ENCODE assay signal across 8 mouse cellular contexts in the genomic region with DNA sequence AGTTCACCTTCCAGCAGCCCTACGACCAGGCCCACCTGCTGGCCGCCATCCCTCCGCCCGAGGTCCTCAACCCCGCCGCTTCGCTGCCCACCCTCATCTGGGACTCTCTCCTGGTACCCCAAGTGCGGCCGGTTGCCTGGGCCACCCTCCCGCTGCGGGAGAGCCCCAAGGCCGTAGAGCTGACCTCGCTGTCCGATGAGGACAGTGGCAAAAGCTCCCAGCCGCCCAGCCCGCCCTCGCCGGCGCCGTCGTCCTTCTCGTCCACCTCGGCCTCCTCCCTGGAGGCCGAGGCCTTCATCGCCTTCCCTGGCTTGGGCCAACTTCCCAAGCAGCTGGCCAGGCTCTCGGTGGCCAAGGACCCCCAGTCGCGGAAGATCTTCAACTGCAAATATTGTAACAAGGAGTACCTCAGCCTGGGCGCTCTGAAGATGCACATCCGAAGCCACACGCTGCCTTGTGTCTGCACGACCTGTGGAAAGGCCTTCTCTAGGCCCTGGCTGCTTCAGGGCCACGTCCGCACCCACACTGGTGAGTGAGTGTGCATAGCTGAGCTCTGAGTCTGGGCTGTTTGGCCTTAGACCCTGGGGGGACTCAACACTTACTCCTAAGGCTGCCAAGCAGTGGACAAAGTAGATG. TPM values are rescaled to one million over a fixed set of nuclear protein-coding genes. Genes with fewer than 3 reads are reported as not detected.
DNase-seq lines count a peak whose midpoint lies in the region; ATAC-seq and TF ChIP-seq lines count a peak whose summit lies in the region.

No protein-coding gene starts in this region.

- no peaks in the 10 kb centered on the region for H3K9me3 ChIP-seq in ES-Bruce4 (replicated peaks; ENCODE audit: control insufficient read depth, insufficient read depth, low read length, poor library complexity, severe bottlenecking)
- no peaks in the 10 kb centered on the region for H3K9me3 ChIP-seq in forebrain, embryonic 14.5 days (replicated peaks; ENCODE audit: control insufficient read depth, low read length)
- no peaks in the 10 kb centered on the region for H3K9me3 ChIP-seq in limb, embryonic 12.5 days

- peaks cover 12% of the 10 kb centered on the region for H3K4me1 ChIP-seq in ES-Bruce4 (ENCODE audit: control insufficient read depth, insufficient read depth, low read length)
- H3K4me1 ChIP-seq in forebrain, embryonic 14.5 days (ENCODE audit: control insufficient read depth, insufficient read depth, low read length) = no peaks in the 10 kb centered on the region; the same call in 1 of the 2 replicates
- H3K4me1 ChIP-seq in limb, embryonic 12.5 days (replicated peaks) = peaks cover 62% of the 10 kb centered on the region
- peaks cover 26% of the 10 kb centered on the region for H3K4me1 ChIP-seq in olfactory bulb, adult 2 months (ENCODE audit: control insufficient read depth, insufficient read depth, low read length)

- peaks cover 2% of the 10 kb centered on the region; the same call in 1 of the 2 replicates for H3K27me3 ChIP-seq in ES-Bruce4 (ENCODE audit: control insufficient read depth, insufficient read depth, low read length, poor library complexity, severe bottlenecking)
- peaks cover 32% of the 10 kb centered on the region for H3K27me3 ChIP-seq in forebrain, embryonic 14.5 days (replicated peaks; ENCODE audit: control insufficient read depth, insufficient read depth, low read length)
- H3K27me3 ChIP-seq in limb, embryonic 12.5 days = peaks cover 32% of the 10 kb centered on the region

- no peak for TF ChIP-seq POLR2A in ES-Bruce4 (IDR thresholded peaks at IDR 0.05; ENCODE audit: insufficient read depth, low read length)
- no peak for TF ChIP-seq POLR2A in olfactory bulb, adult 2 months (IDR thresholded peaks at IDR 0.05; ENCODE audit: insufficient read depth, low read depth, low read length)

- no peak for ATAC-seq in forebrain, embryonic 14.5 days
- ATAC-seq in limb, embryonic 12.5 days (ENCODE audit: insufficient number of reproducible peaks, insufficient read depth, low FRiP score, low TSS enrichment, low read depth) = no peak

- TF ChIP-seq CTCF in ES-Bruce4 (IDR thresholded peaks at IDR 0.05; ENCODE audit: low read depth, low read length) = no peak
- TF ChIP-seq CTCF in olfactory bulb, adult 2 months (IDR thresholded peaks at IDR 0.05; ENCODE audit: insufficient read depth, low read depth, low read length) = no peak

- H3K4me3 ChIP-seq in ES-Bruce4 (ENCODE audit: low read depth, low read length) = 0 out of 2 replicates have a peak overlapping the region, but pooled peaks have one; percentile 3
- H3K4me3 ChIP-seq in forebrain, embryonic 14.5 days (ENCODE audit: low read depth, low read length) = peak overlapping the region; percentile 38
- H3K4me3 ChIP-seq in limb, embryonic 12.5 days (replicated peaks) = peak overlapping the region; percentile 80
- peak overlapping the region; percentile 14; the same call in 1 of the 2 replicates for H3K4me3 ChIP-seq in olfactory bulb, adult 2 months (ENCODE audit: insufficient read depth, low read depth, low read length)

- DNase-seq in heart, adult 11 months = peak; percentile 95
- DNase-seq in heart, adult 9 months (ENCODE audit: low spot score in 2 of 2) = no peak
- DNase-seq in forebrain, embryonic 14.5 days (ENCODE audit: low spot score) = no peak
- DNase-seq in left cerebral cortex, adult 9 months (ENCODE audit: low spot score in 2 of 2) = no peak
- no peak for DNase-seq in urinary bladder, postnatal 10 days (ENCODE audit: low spot score)

- no peaks in the 10 kb centered on the region for H3K36me3 ChIP-seq in ES-Bruce4 (ENCODE audit: control insufficient read depth, insufficient read depth, low read length, poor library complexity, severe bottlenecking)
- H3K36me3 ChIP-seq in forebrain, embryonic 14.5 days (ENCODE audit: control insufficient read depth, insufficient read depth, low read length) = no peaks in the 10 kb centered on the region
- H3K36me3 ChIP-seq in limb, embryonic 12.5 days = peaks cover 33% of the 10 kb centered on the region

- no peak for TF ChIP-seq EP300 in ES-Bruce4 (IDR thresholded peaks at IDR 0.05; ENCODE audit: insufficient read depth, low read depth, low read length)

- peak overlapping the region; percentile 19; the same call in 1 of the 2 replicates for H3K9ac ChIP-seq in ES-Bruce4 (ENCODE audit: low read depth, poor library complexity, severe bottlenecking)
- H3K9ac ChIP-seq in forebrain, embryonic 14.5 days (ENCODE audit: low read length) = peak overlapping the region; percentile 50
- H3K9ac ChIP-seq in limb, embryonic 12.5 days (replicated peaks) = peak overlapping the region; percentile 88

- 27% methylated on average over 33 of the region's 34 CpGs for WGBS in forebrain, embryonic 14.5 days
- 5% methylated on average over 34 of the region's 34 CpGs for WGBS in limb, embryonic 12.5 days
- WGBS in olfactory bulb, adult 2 months = 71% methylated on average over 34 of the region's 34 CpGs

- H3K4me2 ChIP-seq in forebrain, embryonic 14.5 days (ENCODE audit: low read length) = peak overlapping the region; percentile 83
- peak overlapping the region; percentile 91 for H3K4me2 ChIP-seq in limb, embryonic 12.5 days

- H3K27ac ChIP-seq in ES-Bruce4 (ENCODE audit: insufficient read depth, low read length) = no peak overlapping the region
- H3K27ac ChIP-seq in forebrain, embryonic 14.5 days (ENCODE audit: low read depth, low read length) = no peak overlapping the region
- H3K27ac ChIP-seq in limb, embryonic 12.5 days = peak overlapping the region; percentile 96
- H3K27ac ChIP-seq in olfactory bulb, adult 2 months (ENCODE audit: insufficient read depth, low read depth, low read length) = no peak overlapping the region

RNA-seq across cellular contexts. Expression of a gene that starts 0.8 kb away (rescaled TPM):
- polyA plus RNA-seq in ES-Bruce4 (2011; ENCODE audit: insufficient read depth, insufficient read length, low read depth, missing spikeins) = 5.9 and 6.7 TPM in 2 replicates
- polyA plus RNA-seq in forebrain, embryonic 14.5 days (2014; fragmentation: Nextera tagmentation; extraction: Ambion mirVana) = 3.0 and 5.0 TPM in 2 replicates
- polyA plus RNA-seq in limb, embryonic 12.5 days (2016; fragmentation: Nextera tagmentation; extraction: Ambion mirVana) = 69.0 and 82.0 TPM in 2 replicates
- polyA plus RNA-seq in olfactory bulb, adult 2 months (2012; ENCODE audit: insufficient read depth, insufficient read length, low replicate concordance, missing spikeins) = not detected in 2 replicates

RNA-seq across cellular contexts. Expression of a gene that starts 46.1 kb away (rescaled TPM):
- 13.6 and 18.9 TPM in 2 replicates for polyA plus RNA-seq in ES-Bruce4 (2011; ENCODE audit: insufficient read depth, insufficient read length, low read depth, missing spikeins)
- polyA plus RNA-seq in forebrain, embryonic 14.5 days (2014; fragmentation: Nextera tagmentation; extraction: Ambion mirVana) = 22.1 and 32.1 TPM in 2 replicates
- polyA plus RNA-seq in limb, embryonic 12.5 days (2016; fragmentation: Nextera tagmentation; extraction: Ambion mirVana) = 14.9 and 15.1 TPM in 2 replicates
- polyA plus RNA-seq in olfactory bulb, adult 2 months (2012; ENCODE audit: insufficient read depth, insufficient read length, low replicate concordance, missing spikeins) = not detected in 2 replicates

RNA-seq across cellular contexts. Expression of a gene that starts 46.3 kb away (rescaled TPM):
- polyA plus RNA-seq in ES-Bruce4 (2011; ENCODE audit: insufficient read depth, insufficient read length, low read depth, missing spikeins) = 87.5 and 97.0 TPM in 2 replicates
- 150 and 151 TPM in 2 replicates for polyA plus RNA-seq in forebrain, embryonic 14.5 days (2014; fragmentation: Nextera tagmentation; extraction: Ambion mirVana)
- polyA plus RNA-seq in limb, embryonic 12.5 days (2016; fragmentation: Nextera tagmentation; extraction: Ambion mirVana) = 99.2 and 101 TPM in 2 replicates
- not detected in 2 replicates for polyA plus RNA-seq in olfactory bulb, adult 2 months (2012; ENCODE audit: insufficient read depth, insufficient read length, low replicate concordance, missing spikeins)

Comparison
In these comparisons a context has a peak if more than half of its experiments do, and no peak if none do; other contexts are left out.
1. H3K4me3 ChIP-seq: peak in every context shown above with its lines; median percentile 80 in limb, embryonic 12.5 days; 38 in forebrain, embryonic 14.5 days; 14 in olfactory bulb, adult 2 months; 3 in ES-Bruce4.
2. H3K9ac ChIP-seq: peak in every context shown above with its lines; median percentile 88 in limb, embryonic 12.5 days; 50 in forebrain, embryonic 14.5 days; 19 in ES-Bruce4.
3. RNA of a gene that starts 46.1 kb away (polyA plus RNA-seq): 22.1 to 32.1 TPM in forebrain, embryonic 14.5 days, 14.9 to 15.1 TPM in limb, embryonic 12.5 days and 13.6 to 18.9 TPM in ES-Bruce4; not detected in olfactory bulb, adult 2 months; every median in the first group is over 10 times any median in the second.